Mouse (Mus musculus): ENCODE results near the gene Plce1.

Plce1 gene

DNA sequence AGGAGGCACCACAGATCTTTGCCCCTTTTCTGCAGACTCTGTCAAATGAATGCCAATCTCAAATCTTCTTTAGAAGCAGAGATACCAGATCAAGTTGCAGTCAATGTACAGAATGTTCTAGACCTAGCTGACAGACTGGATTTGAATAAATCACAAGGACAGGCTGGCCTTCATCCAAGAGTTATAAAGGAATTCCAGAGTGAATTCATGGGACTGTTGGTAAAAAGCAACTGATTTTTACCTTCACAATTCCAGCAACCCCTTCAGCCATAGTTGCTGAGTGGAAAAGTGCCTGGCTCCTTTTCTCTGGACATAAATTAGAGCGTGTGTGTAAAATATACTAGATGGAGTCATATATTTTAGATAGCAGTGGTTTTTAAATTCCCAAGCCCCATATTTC lies 102.0 kb downstream of the Plce1 start:
- no peak for DNase-seq (ENCODE audit: low spot score)

DNA sequence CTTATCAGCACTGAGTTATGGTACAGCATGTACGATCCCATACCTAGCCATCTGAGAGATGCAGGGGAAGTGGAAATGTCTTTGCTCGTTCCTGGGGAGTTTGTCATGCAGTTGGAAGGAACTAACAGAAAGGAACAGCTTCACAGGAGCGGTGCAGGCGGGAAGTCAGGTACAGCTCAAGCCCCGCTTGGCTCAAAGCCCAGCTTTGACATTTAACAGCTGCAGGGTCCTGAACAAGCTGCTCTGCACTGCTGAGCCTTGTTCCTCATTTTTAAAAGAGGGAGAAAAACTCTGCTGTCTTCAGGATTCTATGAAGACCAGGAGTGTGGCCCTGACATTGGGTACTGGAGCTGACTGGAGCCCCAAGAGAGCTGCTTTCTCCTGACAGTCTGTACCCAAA lies 106.7 kb downstream of the Plce1 start:
- DNase-seq (ENCODE audit: low spot score) = peak; percentile 65

GRCm38 (mm10) chr19:38589466-38589865 lies 108.6 kb downstream of the Plce1 start:
- no peak for DNase-seq (ENCODE audit: low spot score)

GRCm38 (mm10) chr19:38589941-38590340 lies 109.0 kb downstream of the Plce1 start:
- no peak for DNase-seq (ENCODE audit: low spot score)

- no peak for DNase-seq (ENCODE audit: low spot score)
Observed at GRCm38 (mm10) chr19:38592566-38593224, 111.8 kb downstream of the Plce1 start.

GRCm38 (mm10) chr19:38593225-38593897 lies 112.5 kb downstream of the Plce1 start:
- no peak for DNase-seq (ENCODE audit: low spot score)

DNA sequence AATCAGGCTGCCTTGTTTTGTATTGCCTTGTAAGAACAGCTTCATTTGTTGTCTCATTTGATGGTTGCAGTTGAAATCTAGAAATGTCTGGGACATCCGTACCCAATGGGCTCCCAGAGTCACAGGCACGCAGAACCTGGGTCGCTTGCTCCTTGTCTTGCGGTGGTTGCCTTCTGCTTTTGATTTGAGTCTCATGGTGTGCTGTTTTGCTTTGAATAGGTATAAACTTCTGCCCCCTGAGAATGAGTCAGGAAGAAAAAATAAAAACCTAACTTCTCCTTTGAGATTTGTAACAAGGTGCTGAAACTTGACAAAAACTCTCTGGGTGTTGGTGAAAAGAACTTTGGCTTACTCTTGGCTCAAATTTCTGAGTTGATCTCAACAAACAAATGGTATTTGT lies 115.2 kb downstream of the Plce1 start:
- no peak for DNase-seq (ENCODE audit: low spot score)

- DNase-seq (ENCODE audit: low spot score) = no peak
Observed at GRCm38 (mm10) chr19:38597392-38597791, 116.5 kb downstream of the Plce1 start.

DNA sequence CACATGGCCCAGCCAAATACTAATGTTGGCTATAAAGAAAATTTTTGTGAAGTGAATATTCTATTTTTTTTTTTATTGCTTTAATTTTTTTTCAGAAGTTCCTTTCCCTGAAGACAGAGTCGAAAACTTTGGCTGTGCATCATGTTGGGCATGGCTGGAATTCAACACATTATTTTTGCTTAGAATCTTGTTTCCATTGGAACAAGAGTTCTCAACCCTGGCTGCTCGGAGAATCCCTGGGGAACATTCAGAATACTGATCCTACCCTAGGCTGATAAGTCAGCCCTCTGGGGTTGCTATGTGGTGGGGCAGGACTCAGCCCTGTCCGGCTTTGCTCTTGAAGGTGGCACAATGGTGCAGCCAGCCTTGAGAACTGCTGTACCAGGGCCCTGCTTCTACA lies 118.1 kb downstream of the Plce1 start:
- DNase-seq (ENCODE audit: low spot score) = no peak

GRCm38 (mm10) chr19:38601127-38601526 lies 120.2 kb downstream of the Plce1 start:
- DNase-seq (ENCODE audit: low spot score) = no peak

GRCm38 (mm10) chr19:38602811-38603210 lies 121.9 kb downstream of the Plce1 start:
- no peak for DNase-seq (ENCODE audit: low spot score)

DNA sequence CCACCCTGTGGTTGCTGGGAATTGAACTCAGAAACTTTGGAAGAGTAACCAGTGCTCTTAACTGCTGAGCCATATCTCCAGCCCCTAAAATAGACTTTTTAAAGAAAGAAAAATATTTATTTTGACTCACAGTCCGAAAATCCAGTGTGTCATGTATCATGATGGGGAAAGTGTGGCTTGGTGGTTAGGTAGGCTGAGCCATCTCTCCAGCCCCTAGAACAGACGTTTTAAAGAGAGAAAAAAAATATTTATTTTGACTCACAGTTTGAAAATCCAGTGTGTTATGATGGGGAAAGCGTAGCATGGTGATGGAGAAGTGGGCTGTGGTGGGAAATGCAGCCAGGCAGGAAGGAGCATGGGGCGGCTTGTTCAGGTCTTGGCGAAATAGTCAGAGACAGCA lies 126.3 kb downstream of the Plce1 start:
- no peak for DNase-seq (ENCODE audit: low spot score)

DNA sequence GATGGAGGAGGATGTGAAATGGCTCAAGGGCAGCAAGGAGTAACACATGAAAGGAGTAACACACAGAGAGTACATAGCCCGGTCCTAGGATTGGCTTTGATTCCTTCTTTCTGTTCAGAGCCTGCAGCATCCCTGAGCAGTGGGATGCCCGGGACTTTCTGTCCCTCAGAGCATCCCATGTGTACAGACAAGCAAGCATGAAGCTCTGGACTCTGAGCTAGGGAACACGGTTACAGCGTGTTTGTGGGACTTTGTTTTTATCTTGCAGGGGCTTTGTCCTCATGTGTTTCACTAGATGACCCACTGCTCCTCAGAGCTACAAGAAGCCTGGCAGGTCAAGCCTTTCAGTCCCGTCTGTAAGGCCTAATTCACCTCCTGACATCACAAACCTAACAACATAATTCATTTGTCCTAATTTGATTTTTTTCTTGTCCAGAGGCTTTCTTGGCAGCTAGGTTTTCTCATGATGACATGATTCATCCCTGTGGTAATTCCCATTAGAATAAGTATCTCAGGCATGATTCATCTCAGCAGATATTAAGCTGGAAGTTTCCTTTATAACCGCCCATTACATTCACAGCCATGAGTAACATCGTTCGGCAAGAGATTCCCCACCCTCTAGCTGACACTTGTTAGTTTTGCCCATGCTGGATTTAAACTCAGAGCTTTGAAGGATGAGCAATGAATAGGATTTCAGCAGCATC lies 128.2 kb downstream of the Plce1 start:
- no peak for DNase-seq (ENCODE audit: low spot score)

- DNase-seq (ENCODE audit: low spot score) = no peak
Observed at GRCm38 (mm10) chr19:38610291-38610690, 129.4 kb downstream of the Plce1 start.

DNA sequence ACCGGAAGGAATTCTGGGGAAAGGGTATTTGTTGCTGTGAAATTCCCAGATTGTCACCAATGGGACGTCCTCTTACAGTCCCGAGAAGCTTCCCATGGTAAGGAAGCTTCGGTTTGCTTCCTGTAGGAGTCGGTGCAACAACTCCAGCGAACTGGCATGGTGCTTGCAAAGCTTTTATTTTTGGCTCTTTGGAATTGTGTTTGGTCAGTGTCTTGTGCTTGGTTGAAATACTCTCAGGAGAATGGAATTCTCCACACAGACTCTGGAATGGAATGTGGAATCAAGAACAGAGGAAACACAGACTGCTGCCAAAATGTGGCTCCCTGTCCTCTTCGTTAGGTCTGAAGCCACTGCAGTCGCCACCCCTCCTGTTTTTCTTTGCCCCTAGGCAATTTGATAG lies 129.9 kb downstream of the Plce1 start:
- no peak for DNase-seq (ENCODE audit: low spot score)

DNA sequence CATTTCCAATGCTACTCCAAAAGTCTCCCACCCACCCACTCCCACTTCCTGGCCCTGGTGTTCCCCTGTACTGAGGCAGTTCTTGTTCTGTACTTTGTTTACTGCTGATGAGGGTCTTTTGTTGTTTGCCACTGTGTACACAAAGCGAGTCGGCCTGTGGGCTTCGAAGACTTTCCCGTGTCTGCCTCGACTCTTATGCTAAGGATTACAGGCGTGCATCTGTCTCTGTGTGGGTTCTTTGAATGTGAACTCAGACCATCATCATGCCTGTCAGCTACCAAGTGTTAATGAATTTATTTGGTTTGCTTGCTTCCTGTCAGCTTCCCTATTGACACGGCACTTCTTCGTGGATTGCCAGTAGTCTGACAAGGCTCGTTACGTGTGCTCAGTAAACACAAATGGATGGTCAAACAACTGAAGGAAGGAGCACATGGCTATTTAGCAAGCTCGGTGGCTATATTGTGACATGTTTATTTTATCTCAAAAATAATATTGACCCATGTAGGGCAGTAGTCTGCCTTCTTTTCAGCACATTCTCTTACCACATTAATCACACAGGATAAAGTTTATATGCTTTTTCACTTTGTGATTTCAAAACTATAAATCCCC lies 133.3 kb downstream of the Plce1 start:
- no peak for DNase-seq (ENCODE audit: low spot score)

DNA sequence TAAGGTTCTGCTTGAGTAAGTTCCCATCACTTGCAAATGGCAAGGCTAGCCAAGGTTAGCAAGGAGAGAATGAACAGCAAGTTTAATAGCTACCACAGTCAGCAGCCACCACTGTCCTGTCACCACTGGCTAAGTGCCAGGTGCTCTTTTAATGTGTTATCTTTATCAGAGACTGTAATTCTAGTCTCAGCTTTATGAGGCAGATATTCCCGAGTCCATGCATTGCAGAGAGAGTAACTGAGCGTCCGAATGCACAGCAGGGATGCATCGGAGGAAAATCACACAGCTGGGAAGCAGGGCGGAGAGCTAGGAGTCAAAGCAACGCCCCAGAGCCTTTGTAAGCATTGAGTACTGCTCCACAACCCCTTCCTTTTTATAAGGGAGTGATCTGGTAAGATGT lies 134.4 kb downstream of the Plce1 start:
- DNase-seq (ENCODE audit: low spot score) = no peak

- DNase-seq (ENCODE audit: low spot score) = no peak
Observed at GRCm38 (mm10) chr19:38620134-38620533, 139.2 kb downstream of the Plce1 start.

- DNase-seq (ENCODE audit: low spot score) = no peak
Observed at GRCm38 (mm10) chr19:38621546-38621945, 140.6 kb downstream of the Plce1 start.

DNA sequence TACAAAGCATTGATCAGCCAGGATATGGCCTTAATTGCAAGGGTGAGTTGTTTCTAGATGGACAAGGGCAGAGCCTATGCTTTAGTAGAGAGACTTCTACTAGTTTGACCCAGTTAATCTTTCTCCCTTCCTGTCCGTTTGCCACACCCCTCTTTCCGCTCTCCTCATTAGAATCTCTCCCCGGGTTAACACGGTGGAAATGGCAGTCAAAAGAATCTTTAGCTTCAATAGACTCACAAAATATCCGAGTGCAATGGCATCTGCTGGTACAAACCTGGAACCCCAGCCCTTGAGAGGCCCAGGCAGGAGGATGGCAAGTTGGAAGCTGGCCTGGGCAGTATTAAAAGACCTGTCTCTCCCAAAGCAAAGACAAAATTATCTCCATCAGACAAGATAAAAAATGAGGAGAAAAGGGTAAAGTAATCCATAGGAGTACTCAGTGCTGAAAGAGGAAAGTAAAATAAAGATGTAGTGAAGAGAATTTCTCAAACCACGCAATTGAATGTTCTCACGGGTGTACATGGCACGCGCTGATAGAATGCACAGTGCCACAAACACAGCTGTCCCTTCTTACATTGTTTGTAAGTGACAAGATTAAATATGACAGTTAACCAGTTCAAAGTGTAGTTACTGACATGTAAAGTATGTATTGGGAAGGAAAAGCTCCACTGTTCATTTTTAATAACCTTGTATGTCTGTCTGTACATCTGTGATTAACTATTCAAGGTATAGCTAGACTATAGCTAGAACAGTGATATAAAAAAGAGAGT lies 145.5 kb downstream of the Plce1 start:
- no peak for DNase-seq (ENCODE audit: low spot score)

DNA sequence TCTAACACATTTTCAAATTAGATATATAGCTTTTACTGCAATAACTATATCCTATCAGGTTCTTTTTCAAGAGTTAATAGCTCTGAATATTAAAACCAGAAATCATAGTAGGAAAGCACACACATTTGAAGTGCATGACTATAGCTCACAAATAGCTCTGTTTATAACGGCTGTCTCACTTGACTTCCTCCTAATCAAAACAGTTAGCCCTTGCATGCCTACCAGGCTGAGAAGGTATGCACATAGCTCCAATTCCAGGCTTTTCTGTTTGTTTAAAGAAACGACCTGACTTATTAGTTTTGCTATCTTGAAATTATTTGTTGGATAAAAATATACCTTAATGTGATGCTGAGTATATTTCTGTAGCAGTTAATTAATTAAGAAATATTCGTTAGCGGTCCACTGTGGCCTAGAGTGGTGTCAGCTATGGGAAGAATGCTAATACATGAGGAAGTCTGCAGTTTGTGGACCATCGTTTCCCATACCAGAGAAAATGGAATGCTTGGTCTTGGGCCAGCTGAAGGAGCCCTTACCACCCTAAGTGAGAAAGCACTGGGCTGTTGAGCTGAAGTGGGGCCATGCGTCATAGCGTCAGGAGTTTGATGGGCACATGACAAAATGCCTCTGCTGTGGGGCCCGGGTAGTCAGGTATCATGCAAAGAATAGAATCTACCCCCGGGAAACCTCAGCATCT lies 146.3 kb downstream of the Plce1 start:
- no peak for DNase-seq (ENCODE audit: low spot score)

DNA sequence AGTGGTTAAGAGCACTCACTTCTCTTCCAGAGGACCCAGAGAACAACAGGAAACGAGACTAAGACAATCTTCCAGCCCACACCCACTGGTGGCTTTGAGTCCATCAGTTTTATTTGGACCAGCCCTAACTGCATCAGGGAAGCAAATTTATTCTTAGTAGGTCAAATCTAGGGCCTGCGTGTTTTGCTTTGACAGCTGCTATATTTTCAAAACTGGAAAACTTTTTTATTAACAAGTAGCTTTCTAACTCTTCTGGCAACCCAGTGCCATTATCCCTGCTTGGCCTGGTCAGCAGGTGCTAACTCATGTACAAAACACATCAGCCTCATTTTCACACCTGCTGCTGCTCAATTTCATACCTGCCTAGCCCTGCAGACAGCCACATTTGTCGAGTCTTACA lies 151.3 kb downstream of the Plce1 start:
- no peak for DNase-seq (ENCODE audit: low spot score)

All from testis, postnatal 10 days (tissue).